Mouse (Mus musculus): Measurements from ENCODE around the gene Ubox5. TPM values are rescaled to one million over a fixed set of nuclear protein-coding genes. Genes with fewer than 3 reads are reported as not detected.

Ubox5 gene
- polyA plus RNA-seq (2014; fragmentation: Illumina TruSeq; extraction: RNeasy Lipid Tissue Mini Kit (QIAGEN cat#74804); ENCODE audit: low read depth, low replicate concordance): 7.4 TPM

GRCm38 (mm10) chr2:130629839-130630203 is at the start of gene Ubox5, which contains the start of gene Fastkd5:
Gene Ubox5 (minus strand): TSS chr2:130630038.
Gene Fastkd5 (minus strand): TSS chr2:130630027.

GRCm38 (mm10) chr2:130667559-130667958 is 37.7 kb upstream of the Ubox5 start, which contains the start of gene Itpa:
Gene Itpa (plus strand): TSS chr2:130667610.

GRCm38 (mm10) chr2:130664102-130664701 is 34.4 kb upstream of the Ubox5 start, which contains the start of gene Ddrgk1:
Gene Ddrgk1 (minus strand): TSS chr2:130664659.

GRCm38 (mm10) chr2:130642684-130643369 is 13.0 kb upstream of the Ubox5 start, which contains the start of gene Lzts3:
Gene Lzts3 (minus strand): TSS chr2:130642803.

GRCm38 (mm10) chr2:130582552-130582951 is 47.3 kb downstream of the Ubox5 start, which contains the start of gene Avp:
Gene Avp (minus strand): TSS chr2:130582554.

GRCm38 (mm10) chr2:130575873-130576272 is 54.0 kb downstream of the Ubox5 start, which contains the start of gene Oxt:
Gene Oxt (plus strand): TSS chr2:130576173.

GRCm38 (mm10) chr2:130563212-130564055 is 66.4 kb downstream of the Ubox5 start, which contains the start of gene Mrps26:
Gene Mrps26 (plus strand): TSS chr2:130563742.

Other genes starting within 250 kb of the Ubox5 start
- 3.3 TPM for gene Cpxm1, start 232.5 kb downstream of the Ubox5 start, polyA plus RNA-seq (2014; fragmentation: Illumina TruSeq; extraction: RNeasy Lipid Tissue Mini Kit (QIAGEN cat#74804); ENCODE audit: low read depth, low replicate concordance)
- gene Gm28372, start 224.8 kb downstream of the Ubox5 start, polyA plus RNA-seq (2014; fragmentation: Illumina TruSeq; extraction: RNeasy Lipid Tissue Mini Kit (QIAGEN cat#74804); ENCODE audit: low read depth, low replicate concordance): 6.7 TPM
- 9.1 TPM for gene 1700020A23Rik, start 224.8 kb downstream of the Ubox5 start, polyA plus RNA-seq (2014; fragmentation: Illumina TruSeq; extraction: RNeasy Lipid Tissue Mini Kit (QIAGEN cat#74804); ENCODE audit: low read depth, low replicate concordance)
- not detected for gene Tmem239, start 223.6 kb downstream of the Ubox5 start, polyA plus RNA-seq (2014; fragmentation: Illumina TruSeq; extraction: RNeasy Lipid Tissue Mini Kit (QIAGEN cat#74804); ENCODE audit: low read depth, low replicate concordance)
- 16.8 TPM for gene Vps16, start 205.7 kb downstream of the Ubox5 start, polyA plus RNA-seq (2014; fragmentation: Illumina TruSeq; extraction: RNeasy Lipid Tissue Mini Kit (QIAGEN cat#74804); ENCODE audit: low read depth, low replicate concordance)
- 8.1 TPM for gene Pced1a, start 205.3 kb downstream of the Ubox5 start, polyA plus RNA-seq (2014; fragmentation: Illumina TruSeq; extraction: RNeasy Lipid Tissue Mini Kit (QIAGEN cat#74804); ENCODE audit: low read depth, low replicate concordance)
- 33.4 TPM for gene Ptpra, start 179.8 kb downstream of the Ubox5 start, polyA plus RNA-seq (2014; fragmentation: Illumina TruSeq; extraction: RNeasy Lipid Tissue Mini Kit (QIAGEN cat#74804); ENCODE audit: low read depth, low replicate concordance)
- gene Mrps26, start 66.3 kb downstream of the Ubox5 start, polyA plus RNA-seq (2014; fragmentation: Illumina TruSeq; extraction: RNeasy Lipid Tissue Mini Kit (QIAGEN cat#74804); ENCODE audit: low read depth, low replicate concordance): 1.1 TPM
- gene Oxt, start 53.9 kb downstream of the Ubox5 start, polyA plus RNA-seq (2014; fragmentation: Illumina TruSeq; extraction: RNeasy Lipid Tissue Mini Kit (QIAGEN cat#74804); ENCODE audit: low read depth, low replicate concordance): not detected
- not detected for gene Avp, start 47.5 kb downstream of the Ubox5 start, polyA plus RNA-seq (2014; fragmentation: Illumina TruSeq; extraction: RNeasy Lipid Tissue Mini Kit (QIAGEN cat#74804); ENCODE audit: low read depth, low replicate concordance)
- gene Fastkd5, start within 50 bp of the Ubox5 start, polyA plus RNA-seq (2014; fragmentation: Illumina TruSeq; extraction: RNeasy Lipid Tissue Mini Kit (QIAGEN cat#74804); ENCODE audit: low read depth, low replicate concordance): 7.6 TPM
- 0.46 TPM for gene Lzts3, start 12.8 kb upstream of the Ubox5 start, polyA plus RNA-seq (2014; fragmentation: Illumina TruSeq; extraction: RNeasy Lipid Tissue Mini Kit (QIAGEN cat#74804); ENCODE audit: low read depth, low replicate concordance)
- 6.2 TPM for gene Ddrgk1, start 34.6 kb upstream of the Ubox5 start, polyA plus RNA-seq (2014; fragmentation: Illumina TruSeq; extraction: RNeasy Lipid Tissue Mini Kit (QIAGEN cat#74804); ENCODE audit: low read depth, low replicate concordance)
- gene Itpa, start 37.6 kb upstream of the Ubox5 start, polyA plus RNA-seq (2014; fragmentation: Illumina TruSeq; extraction: RNeasy Lipid Tissue Mini Kit (QIAGEN cat#74804); ENCODE audit: low read depth, low replicate concordance): 26.3 TPM
- 0.17 TPM for gene Slc4a11, start 67.5 kb upstream of the Ubox5 start, polyA plus RNA-seq (2014; fragmentation: Illumina TruSeq; extraction: RNeasy Lipid Tissue Mini Kit (QIAGEN cat#74804); ENCODE audit: low read depth, low replicate concordance)